Mouse (Mus musculus): ENCODE measurements around the gene Pde4c. TPM values are rescaled to one million over a fixed set of nuclear protein-coding genes. Genes with fewer than 3 reads are reported as not detected.
A peak's percentile ranks its signal among the peaks of the same experiment; 100 is the strongest.

Gene Pde4c
- polyA plus RNA-seq, 2 experiments = 0.74 to 1.6 TPM

DNA sequence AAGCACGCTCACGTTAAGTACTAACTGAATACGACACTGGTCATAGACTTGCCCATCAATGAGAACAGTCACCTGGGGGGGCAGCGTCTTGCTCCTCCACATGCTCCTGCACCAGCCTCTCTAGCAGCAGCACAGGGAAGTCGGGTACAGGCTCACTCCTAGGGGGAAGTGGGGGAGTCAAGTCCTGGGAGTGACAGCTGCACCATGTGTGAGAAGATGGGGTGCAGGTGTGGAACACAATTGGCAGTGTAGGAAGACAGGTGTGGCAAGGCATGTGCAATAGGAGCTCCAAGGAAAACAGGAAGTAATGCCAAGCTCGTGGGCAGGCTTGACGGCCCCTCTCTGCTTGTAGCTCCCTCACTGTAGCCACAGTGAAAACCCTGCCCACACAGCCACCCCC lies 47.7 kb downstream of the Pde4c start:
- DNase-seq (ENCODE audit: low read depth in 3 of 3, low spot score in 3 of 3) (no peak), ATAC-seq (ENCODE audit: insufficient read depth) (no peak)
- 75% methylated on average over 7 of the region's 7 CpGs for WGBS (ENCODE audit: insufficient replicate concordance)
- H3K4me2 ChIP-seq (ENCODE audit: low read depth) = no peak overlapping the region
- H3K4me1 ChIP-seq (replicated peaks; ENCODE audit: control insufficient read depth in 2 of 2, insufficient read depth in 2 of 2, low read length in 1 of 2) = peaks cover 16 to 24% of the 10 kb centered on the region in 2 experiments
- no peak overlapping the region for H3K9ac ChIP-seq (replicated peaks)
- H3K27me3 ChIP-seq (ENCODE audit: control insufficient read depth, insufficient read depth, low read length) = no peaks in the 10 kb centered on the region
- no peaks in the 10 kb centered on the region; the same call in 1 of the 2 replicates for H3K36me3 ChIP-seq (replicated peaks; ENCODE audit: control insufficient read depth, insufficient read depth, low read depth)
- no peak overlapping the region for H3K4me3 ChIP-seq (ENCODE audit: insufficient read depth in 1 of 2, low read depth in 2 of 2, low read length in 2 of 2)
- no peak for TF ChIP-seq EP300 (IDR thresholded peaks at IDR 0.05; ENCODE audit: low read depth)
- no peak for TF ChIP-seq CTCF (IDR thresholded peaks at IDR 0.05; ENCODE audit: low read depth)
- no peak overlapping the region for H3K27ac ChIP-seq
- no peaks in the 10 kb centered on the region for H3K9me3 ChIP-seq (ENCODE audit: control insufficient read depth, low read length)

DNA sequence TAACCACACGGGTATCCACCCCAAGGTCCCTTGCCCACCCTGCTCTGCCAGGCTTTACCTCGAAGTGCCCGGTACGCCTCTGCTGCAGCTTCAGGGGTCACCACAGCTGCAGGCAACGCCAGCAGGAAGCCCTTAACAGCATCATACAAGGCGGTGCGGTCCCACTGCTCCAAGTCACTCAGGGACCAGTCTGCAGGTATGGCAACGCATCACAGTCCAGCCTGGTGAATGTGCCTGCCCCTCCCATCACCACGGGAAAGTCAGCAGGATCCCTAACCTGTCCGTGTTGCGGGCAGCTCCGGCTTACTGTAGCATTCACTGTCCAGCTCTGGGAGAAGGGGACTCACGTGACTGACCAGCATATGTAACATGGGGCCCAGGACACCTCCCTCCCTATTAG lies 48.6 kb downstream of the Pde4c start:
- no peak for DNase-seq (ENCODE audit: low read depth in 3 of 3, low spot score in 3 of 3)
- H3K36me3 ChIP-seq (replicated peaks; ENCODE audit: control insufficient read depth, insufficient read depth, low read depth) = no peaks in the 10 kb centered on the region; the same call in 1 of the 2 replicates
- no peak overlapping the region for H3K27ac ChIP-seq
- peaks cover 8 to 16% of the 10 kb centered on the region in 2 experiments for H3K4me1 ChIP-seq (replicated peaks; ENCODE audit: control insufficient read depth in 2 of 2, insufficient read depth in 2 of 2, low read length in 1 of 2)
- no peak overlapping the region for H3K9ac ChIP-seq (replicated peaks)
- 85% methylated on average over 13 of the region's 13 CpGs for WGBS (ENCODE audit: insufficient replicate concordance)
- no peak for TF ChIP-seq EP300 (IDR thresholded peaks at IDR 0.05; ENCODE audit: low read depth)
- TF ChIP-seq CTCF (IDR thresholded peaks at IDR 0.05; ENCODE audit: low read depth) = no peak
- no peaks in the 10 kb centered on the region for H3K9me3 ChIP-seq (ENCODE audit: control insufficient read depth, low read length)
- H3K27me3 ChIP-seq (ENCODE audit: control insufficient read depth, insufficient read depth, low read length) = no peaks in the 10 kb centered on the region
- ATAC-seq (ENCODE audit: insufficient read depth) = no peak
- H3K4me3 ChIP-seq (ENCODE audit: insufficient read depth in 1 of 2, low read depth in 2 of 2, low read length in 2 of 2) = no peak overlapping the region
- H3K4me2 ChIP-seq (ENCODE audit: low read depth) = no peak overlapping the region

DNA sequence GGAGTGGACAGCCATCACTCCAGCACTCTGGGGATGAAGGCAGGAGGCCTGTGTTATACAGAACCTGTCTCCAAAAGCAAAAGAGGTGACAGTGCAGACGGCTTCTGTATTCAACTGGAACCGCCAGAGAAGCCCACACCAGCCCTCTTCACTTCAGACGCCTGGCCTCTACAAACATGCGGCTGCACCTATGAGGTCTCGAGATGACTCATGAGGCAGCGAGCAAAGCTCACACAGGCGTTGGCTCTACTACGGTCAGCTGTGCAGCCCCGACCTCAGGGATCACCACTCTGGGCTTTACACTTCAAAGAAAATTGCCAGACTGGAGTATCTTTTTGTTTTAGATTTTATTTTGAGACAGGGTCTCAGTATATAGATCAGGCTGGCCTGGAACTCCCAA lies 49.4 kb downstream of the Pde4c start:
- Histone ChIP-seq H3K36me3 (replicated peaks; ENCODE audit: control insufficient read depth, insufficient read depth, low read depth) (no peaks in the 10 kb centered on the region; the same call in 1 of the 2 replicates), H3K27ac (no peak overlapping the region), H3K4me3 (ENCODE audit: insufficient read depth in 1 of 2, low read depth in 2 of 2, low read length in 2 of 2) (no peak overlapping the region), H3K4me1 (replicated peaks; ENCODE audit: control insufficient read depth in 2 of 2, insufficient read depth in 2 of 2, low read length in 1 of 2) (peaks cover 13 to 17% of the 10 kb centered on the region in 2 experiments), H3K9me3 (ENCODE audit: control insufficient read depth, low read length) (no peaks in the 10 kb centered on the region), H3K27me3 (ENCODE audit: control insufficient read depth, insufficient read depth, low read length) (no peaks in the 10 kb centered on the region), H3K9ac (replicated peaks) (no peak overlapping the region), H3K4me2 (ENCODE audit: low read depth) (no peak overlapping the region)
- DNase-seq (ENCODE audit: low read depth in 3 of 3, low spot score in 3 of 3) (no peak), ATAC-seq (ENCODE audit: insufficient read depth) (no peak)
- TF ChIP-seq EP300 (IDR thresholded peaks at IDR 0.05; ENCODE audit: low read depth) = no peak
- TF ChIP-seq CTCF (IDR thresholded peaks at IDR 0.05; ENCODE audit: low read depth) = no peak
- WGBS (ENCODE audit: insufficient replicate concordance) = 81% methylated on average over 9 of the region's 9 CpGs

DNA sequence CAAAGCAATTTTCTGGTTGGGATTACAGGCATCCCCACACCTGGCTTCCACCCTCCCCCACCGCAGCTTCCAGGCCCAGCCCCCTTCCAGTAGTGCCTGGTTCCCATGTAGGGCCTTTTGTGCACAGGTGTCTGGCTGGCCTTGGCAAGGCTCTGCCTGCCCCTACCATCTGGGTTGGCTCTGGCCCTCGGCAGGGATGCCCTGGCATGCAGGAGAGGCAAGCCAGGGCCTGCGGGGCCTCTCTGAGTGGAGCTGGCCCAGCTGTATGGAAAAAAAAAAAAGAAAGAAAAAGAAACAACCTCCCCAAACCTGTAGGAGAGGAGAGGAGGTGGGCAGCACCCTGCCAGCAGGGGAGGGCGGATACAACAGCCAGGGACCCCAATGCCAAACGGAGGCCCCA lies 49.9 kb downstream of the Pde4c start:
- no peaks in the 10 kb centered on the region for H3K9me3 ChIP-seq (ENCODE audit: control insufficient read depth, low read length)
- H3K4me3 ChIP-seq (ENCODE audit: insufficient read depth in 1 of 2, low read depth in 2 of 2, low read length in 2 of 2) = no peak overlapping the region
- H3K36me3 ChIP-seq (replicated peaks; ENCODE audit: control insufficient read depth, insufficient read depth, low read depth) = no peaks in the 10 kb centered on the region; the same call in 1 of the 2 replicates
- DNase-seq (ENCODE audit: low read depth in 3 of 3, low spot score in 3 of 3) (no peak), ATAC-seq (ENCODE audit: insufficient read depth) (no peak)
- no peak overlapping the region for H3K4me2 ChIP-seq (ENCODE audit: low read depth)
- no peak for TF ChIP-seq CTCF (IDR thresholded peaks at IDR 0.05; ENCODE audit: low read depth)
- TF ChIP-seq EP300 (IDR thresholded peaks at IDR 0.05; ENCODE audit: low read depth) = no peak
- no peak overlapping the region for H3K27ac ChIP-seq
- no peaks in the 10 kb centered on the region for H3K27me3 ChIP-seq (ENCODE audit: control insufficient read depth, insufficient read depth, low read length)
- WGBS (ENCODE audit: insufficient replicate concordance) = 87% methylated on average over 5 of the region's 5 CpGs
- no peak overlapping the region for H3K9ac ChIP-seq (replicated peaks)
- H3K4me1 ChIP-seq (replicated peaks; ENCODE audit: control insufficient read depth in 2 of 2, insufficient read depth in 2 of 2, low read length in 1 of 2) = peaks cover 17 to 21% of the 10 kb centered on the region in 2 experiments

DNA sequence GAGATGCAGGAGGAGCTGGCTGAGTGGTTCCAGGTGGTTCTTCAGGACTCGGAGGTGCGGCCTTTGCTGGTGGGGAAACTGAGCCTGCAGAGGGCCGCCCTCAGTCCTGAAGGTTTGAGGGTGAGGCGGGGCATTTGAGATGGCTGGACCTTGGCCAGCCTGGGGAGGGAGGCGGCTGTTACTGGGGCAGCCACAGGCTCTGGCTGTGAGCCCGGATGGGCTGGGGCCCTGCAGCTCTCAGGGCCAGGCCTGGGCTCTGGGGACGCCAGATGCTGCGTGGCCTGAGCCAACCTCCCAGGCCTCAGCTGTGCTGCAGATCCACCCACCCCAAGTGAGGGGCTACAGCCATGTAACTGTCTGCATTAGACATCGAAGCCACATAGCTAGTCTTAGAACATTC lies 50.3 kb downstream of the Pde4c start:
- Histone ChIP-seq H3K9me3 (ENCODE audit: control insufficient read depth, low read length) (no peaks in the 10 kb centered on the region), H3K9ac (replicated peaks) (0 out of 2 replicates have a peak overlapping the region, but pooled peaks have one; percentile 11), H3K27me3 (ENCODE audit: control insufficient read depth, insufficient read depth, low read length) (no peaks in the 10 kb centered on the region), H3K4me1 (replicated peaks; ENCODE audit: control insufficient read depth in 2 of 2, insufficient read depth in 2 of 2, low read length in 1 of 2) (peaks cover 17 to 21% of the 10 kb centered on the region in 2 experiments), H3K27ac (no peak overlapping the region), H3K4me3 (ENCODE audit: insufficient read depth in 1 of 2, low read depth in 2 of 2, low read length in 2 of 2) (no peak overlapping the region), H3K4me2 (ENCODE audit: low read depth) (no peak overlapping the region), H3K36me3 (replicated peaks; ENCODE audit: control insufficient read depth, insufficient read depth, low read depth) (no peaks in the 10 kb centered on the region; the same call in 1 of the 2 replicates)
- WGBS (ENCODE audit: insufficient replicate concordance) = 69% methylated on average over 9 of the region's 9 CpGs
- TF ChIP-seq CTCF (IDR thresholded peaks at IDR 0.05; ENCODE audit: low read depth) = no peak
- no peak for TF ChIP-seq EP300 (IDR thresholded peaks at IDR 0.05; ENCODE audit: low read depth)
- ATAC-seq (ENCODE audit: insufficient read depth) (no peak), DNase-seq (ENCODE audit: low read depth in 3 of 3, low spot score in 3 of 3) (no peak)

Data from liver, embryonic 14.5 days (tissue).